Mouse (Mus musculus): Measurements from ENCODE around the gene Cdc42se1.

- TF ChIP-seq RAD21 (IDR thresholded peaks at IDR 0.05; ENCODE audit: low read depth, low read length) (no peak), CTCF (IDR thresholded peaks at IDR 0.05 in 2 of 3, conservative IDR thresholded peaks at IDR 0.05 in 1 of 3; ENCODE audit: control insufficient read depth in 1 of 3, insufficient read depth in 1 of 3, low read depth in 2 of 3, low read length in 3 of 3, poor library complexity in 1 of 3, severe bottlenecking in 1 of 3) (no peak), MAZ (IDR thresholded peaks at IDR 0.05; ENCODE audit: low read depth, low read length) (no peak), ZC3H11A (IDR thresholded peaks at IDR 0.05; ENCODE audit: low read depth, low read length) (no peak)
Observed at GRCm38 (mm10) chr3:95240900-95241299, 12.4 kb downstream of the Cdc42se1 start.
